Mouse (Mus musculus) Patski (cell line): ENCODE data around the gene Ank3. TPM values are rescaled to one million over a fixed set of nuclear protein-coding genes. Genes with fewer than 3 reads are reported as not detected.

Experiments
- ATAC-seq: fragments of 100-300 bp; one replicate; pipeline ENCODE4 v1.8.0; 2021
- CTCF ChIA-PET: fragments of 350-600 bp; sonication (Branson Sonifier 250); formaldehyde crosslinking; loops from one replicate; lab custom pipeline; 2022; ENCODE audit warnings: inconsistent platforms; lab: Charles Lee
- POLR2A ChIA-PET: fragments of 350-600 bp; sonication (Branson Sonifier 250); formaldehyde crosslinking; loops from one replicate; lab custom pipeline; 2022; ENCODE audit warnings: antibody characterized with exemption, inconsistent platforms; lab: Charles Lee
- DNase-seq: peaks from one replicate; pipeline ENCODE4 v3.0.0-alpha.2; 2011; ENCODE audit warnings: low read depth, low spot score
- H3K27me3 ChIP-seq: fragments of 371-371 bp; one replicate; pipeline ENCODE4 v1.5.1; 2021
- CTCF ChIP-seq: fragments of 100-300 bp; IDR thresholded peaks from one replicate; pipeline ENCODE4 v1.5.1; 2021
- in situ Hi-C: fragments of 300-500 bp; cut with MboI; formaldehyde crosslinking; loops from 3 replicates; pipeline ENCODE4 v1.11.1; 2018; ENCODE audit warnings: low pct_unique_long_range_greater_than_20kb, mixed read lengths
- polyA plus RNA-seq: library from polyadenylated mRNA; unstranded; gene quantifications from one replicate; pipeline ENCODE4 v1.2.3, GENCODE M21; 2021

Ank3 gene
- polyA plus RNA-seq, 1 experiment from 2014 or later, result 83.2 TPM

DNA sequence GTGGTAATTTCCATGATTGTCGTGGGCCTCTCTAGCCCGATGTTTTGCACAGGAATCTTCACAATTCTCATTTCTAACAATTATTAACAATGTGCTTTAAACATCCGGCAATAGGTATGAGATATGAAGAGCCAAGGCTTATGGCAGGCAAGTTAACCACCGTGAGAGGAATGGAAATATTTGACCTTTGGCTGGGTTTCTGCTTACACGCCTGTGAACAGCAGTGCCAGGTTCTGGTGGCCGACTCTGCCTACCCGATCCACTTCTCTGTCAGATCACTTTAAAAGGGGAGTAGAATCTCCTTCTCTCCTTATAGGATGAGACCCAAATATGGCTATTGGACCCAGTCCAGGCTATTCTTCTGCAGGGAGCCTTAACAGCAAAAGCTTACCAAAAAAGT, 540.6 kb downstream of the Ank3 start:
- ATAC-seq (no peak), DNase-seq (no peak)
- H3K27me3 ChIP-seq, result no peaks in the 10 kb centered on the region
- in situ Hi-C loops, result no loop called here
- POLR2A ChIA-PET, result no interaction called here
- TF ChIP-seq CTCF, result no peak
- CTCF ChIA-PET, result interaction anchor here (1.6 kb wide), 1 partner anchor 9 kb away, joined by 6 read pairs; no protein-coding TSS in a partner anchor

DNA sequence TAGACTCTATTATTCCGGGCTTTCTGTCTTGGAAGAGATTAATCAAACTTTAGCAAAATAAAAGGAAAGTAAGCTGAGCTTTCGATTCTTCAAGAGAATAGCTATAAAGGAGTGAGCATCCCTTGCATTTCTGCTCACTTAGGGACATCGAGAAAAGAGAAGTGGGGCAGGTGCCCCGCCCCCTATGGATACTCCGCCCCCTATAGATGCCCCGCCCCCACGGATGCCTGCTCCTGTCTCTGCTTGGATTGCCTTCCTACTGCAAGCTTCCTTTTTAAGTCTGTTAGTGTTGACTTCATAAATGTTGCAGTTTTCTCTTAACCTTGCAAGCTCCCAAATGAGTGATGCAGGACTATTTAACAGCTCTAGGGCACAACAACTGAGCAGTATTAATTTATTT, 541.4 kb downstream of the Ank3 start:
- H3K27me3 ChIP-seq, result no peaks in the 10 kb centered on the region
- POLR2A ChIA-PET, result interaction anchor here (1.0 kb wide), 1 partner anchor 10 kb away, joined by 3 read pairs; no protein-coding TSS in a partner anchor
- in situ Hi-C loops, result no loop called here
- no peak for ATAC-seq
- no peak for TF ChIP-seq CTCF
- DNase-seq, result no peak
- CTCF ChIA-PET, result interaction anchor here (1.6 kb wide), 1 partner anchor 10 kb away, joined by 6 read pairs; no protein-coding TSS in a partner anchor

- ATAC-seq (no peak), DNase-seq (no peak)
- ChIA-PET POLR2A (no interaction called here), CTCF (interaction anchor here (1.4 to 1.8 kb wide), 2 partner anchors 10 to 15 kb away, joined by 4 read pairs; no protein-coding TSS in a partner anchor)
- in situ Hi-C loops, result no loop called here
- TF ChIP-seq CTCF, result no peak
- H3K27me3 ChIP-seq, result no peaks in the 10 kb centered on the region
Measured at GRCm38 (mm10) chr10:69941001-69941400, 542.4 kb downstream of the Ank3 start.

GRCm38 (mm10) chr10:69944845-69945244, 546.3 kb downstream of the Ank3 start:
- ATAC-seq, result no peak
- POLR2A ChIA-PET, result no interaction called here
- no peaks in the 10 kb centered on the region for H3K27me3 ChIP-seq
- in situ Hi-C loops, result no loop called here
- CTCF ChIA-PET, result no interaction called here
- no peak for DNase-seq
- no peak for TF ChIP-seq CTCF

DNA sequence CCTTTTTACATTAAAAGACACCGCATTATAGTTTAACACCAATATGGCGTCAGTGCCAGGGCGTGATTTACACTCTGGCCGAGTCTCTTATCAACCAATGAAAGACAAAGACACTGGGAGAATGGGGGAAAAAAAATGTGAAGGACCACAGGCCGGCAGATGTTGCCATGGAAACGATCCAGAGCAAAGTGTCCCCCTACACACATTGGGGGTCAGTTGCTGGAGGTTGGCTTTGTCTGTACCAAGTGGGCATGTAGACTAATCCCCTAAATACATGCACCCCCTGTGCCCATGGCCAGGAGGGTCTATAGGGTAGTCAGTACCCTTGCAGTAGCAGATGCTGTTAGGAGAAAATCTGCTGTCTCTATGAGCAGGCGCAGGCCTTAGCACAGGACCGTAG, 547.3 kb downstream of the Ank3 start:
- H3K27me3 ChIP-seq, result no peaks in the 10 kb centered on the region
- ChIA-PET POLR2A (no interaction called here), CTCF (interaction anchor here (0.9 kb wide), 1 partner anchor 75 kb away, joined by 3 read pairs; no protein-coding TSS in a partner anchor)
- in situ Hi-C loops, result no loop called here
- no peak for DNase-seq
- no peak for TF ChIP-seq CTCF
- no peak for ATAC-seq

DNA sequence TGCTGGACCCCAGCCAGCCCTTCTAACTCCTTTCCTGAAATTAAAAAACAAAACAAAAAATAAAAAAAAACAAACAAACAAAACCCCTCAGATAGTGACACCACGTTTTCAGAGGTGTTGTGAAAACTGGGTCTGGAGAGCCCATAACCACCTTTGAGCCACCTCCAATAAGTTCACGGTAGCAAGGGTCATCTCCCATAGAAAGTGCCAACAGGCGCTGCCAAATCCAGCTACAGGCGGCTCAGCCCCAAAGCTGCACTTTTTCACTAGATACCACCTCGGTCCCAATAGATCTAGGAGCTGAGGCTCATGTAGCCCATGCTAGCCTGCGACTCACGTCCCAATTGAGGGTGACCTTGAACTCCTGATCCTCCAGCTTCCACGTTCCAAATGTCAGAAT, 547.7 kb downstream of the Ank3 start:
- in situ Hi-C loops, result no loop called here
- TF ChIP-seq CTCF, result no peak
- ChIA-PET CTCF (interaction anchor here (0.9 to 1.0 kb wide), 2 partner anchors 15 to 76 kb away, joined by 3 read pairs; no protein-coding TSS in a partner anchor), POLR2A (no interaction called here)
- DNase-seq (no peak), ATAC-seq (no peak)
- no peaks in the 10 kb centered on the region for H3K27me3 ChIP-seq

DNA sequence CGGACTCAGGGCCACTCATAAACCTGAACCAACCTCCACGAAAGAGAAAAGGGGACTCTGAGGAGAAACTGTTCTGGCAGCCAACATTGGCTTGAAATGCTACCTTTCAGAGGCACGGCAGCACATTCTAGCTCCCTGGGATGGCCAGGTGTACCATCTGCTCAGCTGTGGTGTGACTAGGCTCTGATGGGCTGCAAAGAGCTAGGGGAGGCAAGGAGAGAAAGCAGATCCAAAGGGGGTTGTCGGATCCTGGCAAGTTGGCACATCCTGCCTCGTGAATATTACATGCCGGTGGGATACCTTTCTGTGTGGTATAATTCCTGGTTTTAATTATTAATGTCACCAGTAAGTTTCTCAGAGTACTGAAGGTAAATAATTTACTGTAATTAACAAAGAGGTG, 548.5 kb downstream of the Ank3 start:
- no peaks in the 10 kb centered on the region for H3K27me3 ChIP-seq
- in situ Hi-C loops, result no loop called here
- POLR2A ChIA-PET, result interaction anchor here (1.2 kb wide), 1 partner anchor 18 kb away, joined by 3 read pairs; no protein-coding TSS in a partner anchor
- CTCF ChIA-PET, result interaction anchor here (0.7 to 1.9 kb wide), 5 partner anchors 14 to 76 kb away, joined by 3 to 8 read pairs (median 3); no protein-coding TSS in a partner anchor
- TF ChIP-seq CTCF, result no peak
- DNase-seq (no peak), ATAC-seq (no peak)

DNA sequence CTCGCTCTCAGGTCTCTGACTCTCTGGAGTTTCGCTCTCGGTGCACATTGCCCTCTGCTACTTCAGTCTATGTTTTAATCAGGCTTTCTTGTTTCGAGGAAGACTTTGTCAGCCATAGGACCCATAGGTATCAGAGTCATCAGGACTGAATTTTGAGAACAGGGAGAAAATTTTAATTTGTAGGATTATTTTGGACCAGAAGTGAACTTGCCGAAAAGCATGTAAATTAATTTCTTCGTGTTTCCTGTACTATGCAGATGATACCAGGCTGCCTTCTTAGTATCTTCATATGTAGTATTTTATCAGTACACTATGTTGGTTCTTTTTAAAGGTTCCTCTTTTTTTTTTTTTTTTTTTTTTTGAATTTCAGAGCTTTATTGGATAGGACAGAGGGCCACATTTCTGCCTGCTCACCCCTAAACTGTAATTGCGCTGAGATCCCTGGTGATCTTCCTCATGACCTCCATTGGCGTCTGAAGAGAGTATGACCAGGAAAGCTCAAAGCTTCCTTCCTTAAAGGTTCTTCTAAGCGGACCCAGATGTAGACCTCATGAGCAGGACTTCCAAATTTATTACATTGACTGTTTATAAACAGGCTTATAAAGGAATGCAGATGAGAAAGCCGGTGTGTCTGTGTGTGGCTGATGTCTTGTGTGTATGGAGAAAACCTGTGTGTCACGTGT, 551.8 kb downstream of the Ank3 start:
- CTCF ChIA-PET, result interaction anchor here (1.3 kb wide), 1 partner anchor 10 kb away, joined by 3 read pairs; no protein-coding TSS in a partner anchor

GRCm38 (mm10) chr10:69950919-69951236, 552.3 kb downstream of the Ank3 start:
- ChIA-PET POLR2A (interaction anchor here (0.6 kb wide), 1 partner anchor 23 kb away, joined by 3 read pairs; no protein-coding TSS in a partner anchor), CTCF (no interaction called here)
- ATAC-seq (no peak), DNase-seq (no peak)
- in situ Hi-C loops, result no loop called here
- H3K27me3 ChIP-seq, result no peaks in the 10 kb centered on the region
- TF ChIP-seq CTCF, result no peak

More for the DNA sequence above, 551.8 kb downstream of the Ank3 start:
- in situ Hi-C loops, result no loop called here
- DNase-seq (no peak), ATAC-seq (no peak)
- TF ChIP-seq CTCF, result no peak
- POLR2A ChIA-PET, result interaction anchor here (0.7 kb wide), 1 partner anchor 22 kb away, joined by 3 read pairs; no protein-coding TSS in a partner anchor
- no peaks in the 10 kb centered on the region for H3K27me3 ChIP-seq

DNA sequence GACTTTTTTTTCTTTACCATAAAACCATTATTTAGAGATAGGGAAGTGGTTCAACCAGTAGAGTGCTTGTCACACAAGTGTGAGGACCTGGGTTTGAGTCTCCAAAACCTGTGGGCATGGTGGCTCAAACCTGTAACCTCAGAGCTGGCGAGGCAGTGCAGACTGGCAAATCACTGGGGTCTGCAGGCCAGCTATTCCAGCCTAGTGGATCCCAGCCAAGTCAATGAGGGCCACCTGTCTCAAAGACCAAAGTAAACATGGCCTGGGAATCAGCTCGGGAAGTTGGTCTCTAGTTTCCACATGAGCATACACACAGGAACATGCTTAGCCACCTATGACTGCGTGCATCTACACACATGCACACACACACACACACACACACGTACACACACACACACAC, 552.9 kb downstream of the Ank3 start:
- POLR2A ChIA-PET, result interaction anchor here (0.6 kb wide), 1 partner anchor 23 kb away, joined by 3 read pairs; no protein-coding TSS in a partner anchor
- ATAC-seq, result no peak
- in situ Hi-C loops, result no loop called here

GRCm38 (mm10) chr10:69952316-69952715, 553.7 kb downstream of the Ank3 start:
- H3K27me3 ChIP-seq, result no peaks in the 10 kb centered on the region
- TF ChIP-seq CTCF, result no peak
- POLR2A ChIA-PET, result no interaction called here
- CTCF ChIA-PET, result no interaction called here
- ATAC-seq, result no peak
- in situ Hi-C loops, result no loop called here
- DNase-seq, result no peak

More for the DNA sequence above, 552.9 kb downstream of the Ank3 start:
- H3K27me3 ChIP-seq, result no peaks in the 10 kb centered on the region
- DNase-seq, result no peak
- TF ChIP-seq CTCF, result no peak
- CTCF ChIA-PET, result no interaction called here
